Mouse (Mus musculus): ENCODE results near the gene Gm49510. TPM values are rescaled to one million over a fixed set of nuclear protein-coding genes. Genes with fewer than 3 reads are reported as not detected.
A peak's percentile ranks its signal among the peaks of the same experiment; 100 is the strongest.

The Gm49510 gene
- polyA plus RNA-seq, 1 experiment: not detected

GRCm38 (mm10) chr15:78948883-78949282 lies 49.4 kb downstream of the Gm49510 start:
- H3K4me1 ChIP-seq (ENCODE audit: control insufficient read depth, insufficient read depth, low read length): peaks cover 10% of the 10 kb centered on the region
- H3K27me3 ChIP-seq (ENCODE audit: control insufficient read depth, insufficient read depth, low read length): no peaks in the 10 kb centered on the region
- no peak for TF ChIP-seq CTCF (IDR thresholded peaks at IDR 0.05; ENCODE audit: control insufficient read depth, insufficient read depth, insufficient replicate concordance, low read depth, low read length)
- TF ChIP-seq POLR2A (IDR thresholded peaks at IDR 0.05; ENCODE audit: control insufficient read depth, low read depth, low read length): no peak
- no peak overlapping the region for H3K4me3 ChIP-seq (ENCODE audit: control insufficient read depth, low read depth, low read length)
- no peaks in the 10 kb centered on the region for H3K36me3 ChIP-seq (ENCODE audit: control insufficient read depth, insufficient read depth, low read length)
- H3K27ac ChIP-seq (ENCODE audit: control insufficient read depth, insufficient read depth, low read depth, low read length): no peak overlapping the region

GRCm38 (mm10) chr15:78955663-78956062 lies 56.2 kb downstream of the Gm49510 start:
- TF ChIP-seq CTCF (IDR thresholded peaks at IDR 0.05; ENCODE audit: control insufficient read depth, insufficient read depth, insufficient replicate concordance, low read depth, low read length) (no peak), POLR2A (IDR thresholded peaks at IDR 0.05; ENCODE audit: control insufficient read depth, low read depth, low read length) (no peak)
- Histone ChIP-seq H3K27ac (ENCODE audit: control insufficient read depth, insufficient read depth, low read depth, low read length) (no peak overlapping the region), H3K27me3 (ENCODE audit: control insufficient read depth, insufficient read depth, low read length) (no peaks in the 10 kb centered on the region), H3K36me3 (ENCODE audit: control insufficient read depth, insufficient read depth, low read length) (no peaks in the 10 kb centered on the region), H3K4me1 (ENCODE audit: control insufficient read depth, insufficient read depth, low read length) (peaks cover 6% of the 10 kb centered on the region; the same call in 1 of the 2 replicates), H3K4me3 (ENCODE audit: control insufficient read depth, low read depth, low read length) (no peak overlapping the region)

- no peak for TF ChIP-seq CTCF (IDR thresholded peaks at IDR 0.05; ENCODE audit: control insufficient read depth, insufficient read depth, insufficient replicate concordance, low read depth, low read length)
- Histone ChIP-seq H3K27me3 (ENCODE audit: control insufficient read depth, insufficient read depth, low read length) (no peaks in the 10 kb centered on the region), H3K27ac (ENCODE audit: control insufficient read depth, insufficient read depth, low read depth, low read length) (no peak overlapping the region), H3K36me3 (ENCODE audit: control insufficient read depth, insufficient read depth, low read length) (no peaks in the 10 kb centered on the region), H3K4me1 (ENCODE audit: control insufficient read depth, insufficient read depth, low read length) (peaks cover 6% of the 10 kb centered on the region; the same call in 1 of the 2 replicates), H3K4me3 (ENCODE audit: control insufficient read depth, low read depth, low read length) (no peak overlapping the region)
These were observed 56.9 kb downstream of the Gm49510 start for GRCm38 (mm10) chr15:78956351-78956750.

GRCm38 (mm10) chr15:78957021-78957420 lies 57.6 kb downstream of the Gm49510 start:
- Histone ChIP-seq H3K27ac (ENCODE audit: control insufficient read depth, insufficient read depth, low read depth, low read length) (no peak overlapping the region), H3K36me3 (ENCODE audit: control insufficient read depth, insufficient read depth, low read length) (no peaks in the 10 kb centered on the region), H3K4me3 (ENCODE audit: control insufficient read depth, low read depth, low read length) (no peak overlapping the region), H3K4me1 (ENCODE audit: control insufficient read depth, insufficient read depth, low read length) (peaks cover 6% of the 10 kb centered on the region; the same call in 1 of the 2 replicates), H3K27me3 (ENCODE audit: control insufficient read depth, insufficient read depth, low read length) (no peaks in the 10 kb centered on the region)
- TF ChIP-seq POLR2A (IDR thresholded peaks at IDR 0.05; ENCODE audit: control insufficient read depth, low read depth, low read length) (no peak), CTCF (IDR thresholded peaks at IDR 0.05; ENCODE audit: control insufficient read depth, insufficient read depth, insufficient replicate concordance, low read depth, low read length) (no peak)

- Histone ChIP-seq H3K4me3 (ENCODE audit: control insufficient read depth, low read depth, low read length) (no peak overlapping the region), H3K27ac (ENCODE audit: control insufficient read depth, insufficient read depth, low read depth, low read length) (no peak overlapping the region), H3K36me3 (ENCODE audit: control insufficient read depth, insufficient read depth, low read length) (no peaks in the 10 kb centered on the region), H3K27me3 (ENCODE audit: control insufficient read depth, insufficient read depth, low read length) (no peaks in the 10 kb centered on the region), H3K4me1 (ENCODE audit: control insufficient read depth, insufficient read depth, low read length) (no peaks in the 10 kb centered on the region)
- TF ChIP-seq CTCF (IDR thresholded peaks at IDR 0.05; ENCODE audit: control insufficient read depth, insufficient read depth, insufficient replicate concordance, low read depth, low read length) (no peak), POLR2A (IDR thresholded peaks at IDR 0.05; ENCODE audit: control insufficient read depth, low read depth, low read length) (no peak)
These were observed 60.1 kb downstream of the Gm49510 start for GRCm38 (mm10) chr15:78959537-78959936.

GRCm38 (mm10) chr15:78960088-78960487 lies 60.6 kb downstream of the Gm49510 start:
- TF ChIP-seq POLR2A (IDR thresholded peaks at IDR 0.05; ENCODE audit: control insufficient read depth, low read depth, low read length) (no peak), CTCF (IDR thresholded peaks at IDR 0.05; ENCODE audit: control insufficient read depth, insufficient read depth, insufficient replicate concordance, low read depth, low read length) (no peak)
- Histone ChIP-seq H3K36me3 (ENCODE audit: control insufficient read depth, insufficient read depth, low read length) (no peaks in the 10 kb centered on the region), H3K4me3 (ENCODE audit: control insufficient read depth, low read depth, low read length) (no peak overlapping the region), H3K4me1 (ENCODE audit: control insufficient read depth, insufficient read depth, low read length) (no peaks in the 10 kb centered on the region), H3K27me3 (ENCODE audit: control insufficient read depth, insufficient read depth, low read length) (no peaks in the 10 kb centered on the region), H3K27ac (ENCODE audit: control insufficient read depth, insufficient read depth, low read depth, low read length) (no peak overlapping the region)

GRCm38 (mm10) chr15:78962885-78963284 lies 63.4 kb downstream of the Gm49510 start:
- TF ChIP-seq CTCF (IDR thresholded peaks at IDR 0.05; ENCODE audit: control insufficient read depth, insufficient read depth, insufficient replicate concordance, low read depth, low read length): peak; percentile 73; the same call in 1 of the 2 replicates
- TF ChIP-seq POLR2A (IDR thresholded peaks at IDR 0.05; ENCODE audit: control insufficient read depth, low read depth, low read length): no peak
- H3K4me3 ChIP-seq (ENCODE audit: control insufficient read depth, low read depth, low read length): peak overlapping the region; percentile 52
- H3K27me3 ChIP-seq (ENCODE audit: control insufficient read depth, insufficient read depth, low read length): no peaks in the 10 kb centered on the region
- no peaks in the 10 kb centered on the region for H3K36me3 ChIP-seq (ENCODE audit: control insufficient read depth, insufficient read depth, low read length)
- peaks cover 4% of the 10 kb centered on the region for H3K4me1 ChIP-seq (ENCODE audit: control insufficient read depth, insufficient read depth, low read length)
- no peak overlapping the region for H3K27ac ChIP-seq (ENCODE audit: control insufficient read depth, insufficient read depth, low read depth, low read length)

Other genes starting within 250 kb of the Gm49510 start
- 6.7 and 6.9 TPM in 2 replicates for gene Elfn2, start 180.9 kb upstream of the Gm49510 start, polyA plus RNA-seq (2012; rRNA removed)
- gene Mfng, start 126.2 kb upstream of the Gm49510 start, polyA plus RNA-seq (2012; rRNA removed): 0.75 and 0.97 TPM in 2 replicates
- gene Card10, start 96.6 kb upstream of the Gm49510 start, polyA plus RNA-seq (2012; rRNA removed): 5.0 and 5.9 TPM in 2 replicates
- 2.5 and 2.9 TPM in 2 replicates for gene Cdc42ep1, start 57.0 kb upstream of the Gm49510 start, polyA plus RNA-seq (2012; rRNA removed)
- gene Lgals2, start 44.1 kb upstream of the Gm49510 start, polyA plus RNA-seq (2012; rRNA removed): 2.2 and 2.8 TPM in 2 replicates
- gene Gga1, start 22.5 kb upstream of the Gm49510 start, polyA plus RNA-seq (2012; rRNA removed): 69.9 and 82.1 TPM in 2 replicates
- gene Sh3bp1, start 101 bp downstream of the Gm49510 start, polyA plus RNA-seq (2012; rRNA removed): 3.3 and 3.5 TPM in 2 replicates
- 3.6 and 3.8 TPM in 2 replicates for gene Pdxp, start 14.3 kb downstream of the Gm49510 start, polyA plus RNA-seq (2012; rRNA removed)
- 92.0 and 106 TPM in 2 replicates for gene Lgals1, start 27.1 kb downstream of the Gm49510 start, polyA plus RNA-seq (2012; rRNA removed)
- 40.7 and 44.6 TPM in 2 replicates for gene Nol12, start 35.3 kb downstream of the Gm49510 start, polyA plus RNA-seq (2012; rRNA removed)
- 19.4 and 22.6 TPM in 2 replicates for gene Triobp, start 48.1 kb downstream of the Gm49510 start, polyA plus RNA-seq (2012; rRNA removed)
- 9.7 and 11.5 TPM in 2 replicates for gene H1f0, start 128.8 kb downstream of the Gm49510 start, polyA plus RNA-seq (2012; rRNA removed)
- not detected in 2 replicates for gene Galr3, start 142.2 kb downstream of the Gm49510 start, polyA plus RNA-seq (2012; rRNA removed)
- 292 and 336 TPM in 2 replicates for gene Ankrd54, start 163.2 kb downstream of the Gm49510 start, polyA plus RNA-seq (2012; rRNA removed)
- 110 and 117 TPM in 2 replicates for gene Eif3l, start 175.5 kb downstream of the Gm49510 start, polyA plus RNA-seq (2012; rRNA removed)
- 75.8 and 85.0 TPM in 2 replicates for gene Micall1, start 209.2 kb downstream of the Gm49510 start, polyA plus RNA-seq (2012; rRNA removed)
- gene Polr2f, start 241.3 kb downstream of the Gm49510 start, polyA plus RNA-seq (2012; rRNA removed): 41.1 and 42.2 TPM in 2 replicates
- 115 and 133 TPM in 2 replicates for gene 1700088E04Rik, start 241.6 kb downstream of the Gm49510 start, polyA plus RNA-seq (2012; rRNA removed)

Data from testis, adult 2 months (tissue).